Comparison of ENCODE assay signal across 18 mouse cellular contexts in genomic region chr12:45047172-45047571, GRCm38 (mm10). TPM values are rescaled to one million over a fixed set of nuclear protein-coding genes. Genes with fewer than 3 reads are reported as not detected.
DNase-seq lines count a peak whose midpoint lies in the region; ATAC-seq lines count a peak whose summit lies in the region.
"Had no signal": no experiment of that assay in that cellular context is flagged by ENCODE, and none has a peak within 500 bp of the region (broad histone marks: within the 10 kb centered on the region; RNA-seq: fewer than 3 reads in every experiment).

No protein-coding gene starts in this region.

- no peak for DNase-seq in limb, embryonic 10.5 days (ENCODE audit: low spot score)
- DNase-seq in R1 (ENCODE audit: low read depth, low spot score) = peak; percentile 14
- DNase-seq in kidney, adult 9 months = peak; percentile 31
- DNase-seq in gastrocnemius, postnatal 25 days = no peak
- DNase-seq in layer of hippocampus, postnatal 10 days (ENCODE audit: low spot score in 2 of 2) = no peak
- DNase-seq: cerebellum, postnatal 36 days; lung, postnatal 4 days; spleen, adult 18-20 months had no signal

- H3K4me1 ChIP-seq in limb, embryonic 12.5 days (replicated peaks) = peaks cover 16% of the 10 kb centered on the region
- H3K4me1 ChIP-seq in limb, embryonic 10.5 days = peaks cover 19% of the 10 kb centered on the region
- H3K4me1 ChIP-seq: embryonic facial prominence, embryonic 13.5 days; liver, embryonic 12.5 days; neural tube, embryonic 13.5 days had no signal

- WGBS in limb, embryonic 12.5 days = 49% methylated on average over 4 of the region's 4 CpGs
- WGBS in limb, embryonic 10.5 days = 77% methylated on average over 4 of the region's 4 CpGs

- no peaks in the 10 kb centered on the region for H3K36me3 ChIP-seq in limb, embryonic 12.5 days
- H3K36me3 ChIP-seq in limb, embryonic 10.5 days = no peaks in the 10 kb centered on the region
- H3K36me3 ChIP-seq: embryonic facial prominence, embryonic 13.5 days; forebrain, embryonic 12.5 days; heart, embryonic 13.5 days; liver, embryonic 12.5 days; neural tube, embryonic 13.5 days had no signal

- H3K9ac ChIP-seq in limb, embryonic 12.5 days (replicated peaks) = no peak overlapping the region
- H3K9ac ChIP-seq: embryonic facial prominence, embryonic 13.5 days; forebrain, embryonic 12.5 days; heart, embryonic 13.5 days; liver, embryonic 12.5 days; neural tube, embryonic 13.5 days had no signal

- no peak overlapping the region for H3K4me3 ChIP-seq in limb, embryonic 12.5 days (replicated peaks)
- no peak overlapping the region for H3K4me3 ChIP-seq in limb, embryonic 10.5 days
- H3K4me3 ChIP-seq: embryonic facial prominence, embryonic 13.5 days; forebrain, embryonic 12.5 days; heart, embryonic 13.5 days; left cerebral cortex, adult 2 months; liver, embryonic 12.5 days; neural tube, embryonic 13.5 days had no signal

- no peaks in the 10 kb centered on the region for H3K9me3 ChIP-seq in limb, embryonic 12.5 days
- H3K9me3 ChIP-seq in limb, embryonic 10.5 days (replicated peaks) = no peaks in the 10 kb centered on the region
- H3K9me3 ChIP-seq: embryonic facial prominence, embryonic 13.5 days; forebrain, embryonic 12.5 days; heart, embryonic 13.5 days; liver, embryonic 12.5 days; neural tube, embryonic 13.5 days had no signal

- H3K4me2 ChIP-seq in limb, embryonic 12.5 days = no peak overlapping the region
- H3K4me2 ChIP-seq: embryonic facial prominence, embryonic 13.5 days; forebrain, embryonic 12.5 days; heart, embryonic 13.5 days; liver, embryonic 12.5 days; neural tube, embryonic 13.5 days had no signal

- ATAC-seq in limb, embryonic 12.5 days (ENCODE audit: insufficient number of reproducible peaks, insufficient read depth, low FRiP score, low TSS enrichment, low read depth) = no peak
- ATAC-seq in megakaryocyte progenitor cell, adult 5-6 weeks (replicated peaks; ENCODE audit: poor library complexity) = peak; percentile 23; the same call in 1 of the 2 replicates
- ATAC-seq: liver, embryonic 12.5 days; midbrain, embryonic 16.5 days had no signal

- peak overlapping the region; percentile 69 for H3K27ac ChIP-seq in limb, embryonic 12.5 days
- no peak overlapping the region for H3K27ac ChIP-seq in limb, embryonic 10.5 days
- H3K27ac ChIP-seq: embryonic facial prominence, embryonic 13.5 days; forebrain, embryonic 12.5 days; heart, embryonic 13.5 days; left cerebral cortex, adult 2 months; liver, embryonic 12.5 days; neural tube, embryonic 13.5 days; stomach, postnatal 0 days had no signal

- no peaks in the 10 kb centered on the region for H3K27me3 ChIP-seq in limb, embryonic 12.5 days
- no peaks in the 10 kb centered on the region for H3K27me3 ChIP-seq in limb, embryonic 10.5 days (ENCODE audit: low read depth, poor library complexity, severe bottlenecking)
- H3K27me3 ChIP-seq: embryonic facial prominence, embryonic 13.5 days; forebrain, embryonic 12.5 days; heart, embryonic 13.5 days; liver, embryonic 12.5 days; neural tube, embryonic 13.5 days had no signal

RNA-seq across cellular contexts. Expression of gene Stxbp6, which starts 27.3 kb away (rescaled TPM):
- 24.6 and 29.1 TPM in 2 replicates for polyA plus RNA-seq in limb, embryonic 12.5 days (2016; fragmentation: Nextera tagmentation; extraction: Ambion mirVana)
- polyA plus RNA-seq in limb, embryonic 10.5 days (2016; fragmentation: Nextera tagmentation; extraction: Ambion mirVana) = 12.5 and 12.8 TPM in 2 replicates
- total RNA-seq in megakaryocyte progenitor cell, adult 5-6 weeks (2015) = 4.3 and 11.7 TPM in 2 replicates
- total RNA-seq in megakaryocyte progenitor cell, adult 5-6 weeks (2017) = 7.0 and 18.3 TPM in 2 replicates
- total RNA-seq in gastrocnemius, postnatal 25 days (2021) = 1 to 10 TPM; 4.2 to 9.0 TPM
- 10 to 100 TPM; 32.1 to 38.9 TPM for total RNA-seq in layer of hippocampus, postnatal 10 days (2021)

Comparison
In these comparisons a context has a peak if more than half of its experiments do, and no peak if none do; other contexts are left out.
1. DNase-seq: peak in R1 (single experiment) and kidney, adult 9 months (single experiment); none in limb, embryonic 10.5 days (single experiment), gastrocnemius, postnatal 25 days (single experiment) and layer of hippocampus, postnatal 10 days (0 of 2).